Mouse (Mus musculus) left cerebral cortex, postnatal 36 days (tissue): ENCODE data around the gene Hpn. TPM values are rescaled to one million over a fixed set of nuclear protein-coding genes. Genes with fewer than 3 reads are reported as not detected.

ENCODE experiments used
- DNase-seq, 2 experiments: peaks; one replicate each; pipeline ENCODE4 v3.0.0; 2021 to 2022; ENCODE audit warnings: low spot score in 2 of 2, mixed read lengths in 1 of 2
- intact Hi-C: fragments of 180-260 bp; cut with DNase I; formaldehyde crosslinking; loops from one replicate; pipeline ENCODE4 v1.15.1; 2025
- total RNA-seq, 2 experiments: library from RNA; stranded (reverse); gene quantifications; 2 replicates each; pipeline ENCODE4 v1.2.3; 2021

The Hpn gene
- total RNA-seq, 2 experiments from 2014 or later, result 2.1 to 4.5 TPM

DNA sequence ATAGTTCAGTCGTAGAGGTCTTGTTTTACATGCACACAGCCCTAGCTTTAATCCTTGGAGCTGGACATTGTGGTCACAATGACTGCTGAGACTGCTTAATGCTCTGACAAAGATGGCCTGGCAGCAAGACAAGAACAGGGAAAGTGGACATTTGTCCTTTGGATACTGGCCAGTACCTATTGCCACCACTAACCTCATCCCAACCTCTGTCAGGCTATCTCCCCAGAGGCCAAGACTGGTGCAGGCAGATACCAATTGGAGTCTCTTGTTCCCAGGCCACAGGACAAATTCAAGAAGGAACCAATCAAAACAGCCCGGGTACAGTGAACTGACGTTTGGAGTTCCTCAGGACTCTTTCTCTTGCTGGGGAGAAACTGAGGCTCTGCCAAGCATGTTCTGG, 26.9 kb downstream of the Hpn start:
- DNase-seq, result no peak
- intact Hi-C loops, result no loop called here

DNA sequence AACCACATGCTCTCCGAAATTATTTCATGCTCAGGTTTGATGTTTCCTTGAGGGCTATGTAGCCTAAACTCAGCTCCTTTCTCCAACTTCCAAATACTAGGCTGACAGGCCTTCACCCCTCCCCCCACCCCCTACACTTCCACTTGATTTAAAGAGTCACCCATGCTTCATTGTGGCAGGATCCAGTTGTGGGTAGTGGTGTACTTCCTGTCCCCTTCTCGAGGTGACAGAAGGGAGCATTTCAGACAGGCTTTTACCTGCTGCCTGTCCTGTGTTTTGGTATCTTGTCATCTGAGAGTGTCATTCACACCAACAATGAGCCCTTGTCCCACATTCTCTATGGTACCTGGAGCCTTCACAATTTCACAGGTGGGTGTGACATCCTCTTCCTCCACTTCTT, 27.8 kb downstream of the Hpn start:
- intact Hi-C loops, result no loop called here
- DNase-seq, result no peak

DNA sequence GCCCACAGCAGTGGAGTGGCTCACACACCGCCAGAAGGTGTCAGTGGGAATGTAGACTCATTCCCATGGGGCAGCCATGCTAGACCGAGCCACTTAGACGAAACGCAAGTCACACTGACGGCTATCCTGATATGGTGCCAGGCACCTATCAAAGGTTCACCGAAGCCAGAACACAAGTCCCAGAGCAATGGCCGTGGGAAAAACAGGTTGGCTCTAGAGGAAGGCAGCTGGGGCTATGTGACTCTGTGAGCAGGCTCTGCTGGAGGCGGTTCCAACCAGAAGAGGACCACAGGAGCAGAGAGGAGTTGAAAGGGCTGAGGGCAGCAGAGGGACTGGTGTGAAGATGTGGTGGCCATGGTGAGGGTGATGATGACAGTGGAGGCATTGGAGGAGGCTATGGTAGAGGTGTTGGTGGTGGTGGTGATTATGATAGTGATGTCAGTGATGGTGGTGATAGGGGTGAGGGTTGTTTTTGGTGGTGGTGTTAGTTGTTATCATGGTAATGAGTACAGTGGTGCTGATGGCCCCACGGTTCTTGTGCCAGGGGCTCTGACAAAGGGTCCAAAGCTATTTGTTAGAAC, 28.8 kb downstream of the Hpn start:
- DNase-seq, result no peak
- intact Hi-C loops, result no loop called here

- DNase-seq, result no peak
- intact Hi-C loops, result no loop called here
Measured at GRCm38 (mm10) chr7:31085171-31085570, 29.9 kb downstream of the Hpn start.

GRCm38 (mm10) chr7:31084140-31084539, 30.9 kb downstream of the Hpn start:
- DNase-seq, result no peak
- intact Hi-C loops, result no loop called here

DNA sequence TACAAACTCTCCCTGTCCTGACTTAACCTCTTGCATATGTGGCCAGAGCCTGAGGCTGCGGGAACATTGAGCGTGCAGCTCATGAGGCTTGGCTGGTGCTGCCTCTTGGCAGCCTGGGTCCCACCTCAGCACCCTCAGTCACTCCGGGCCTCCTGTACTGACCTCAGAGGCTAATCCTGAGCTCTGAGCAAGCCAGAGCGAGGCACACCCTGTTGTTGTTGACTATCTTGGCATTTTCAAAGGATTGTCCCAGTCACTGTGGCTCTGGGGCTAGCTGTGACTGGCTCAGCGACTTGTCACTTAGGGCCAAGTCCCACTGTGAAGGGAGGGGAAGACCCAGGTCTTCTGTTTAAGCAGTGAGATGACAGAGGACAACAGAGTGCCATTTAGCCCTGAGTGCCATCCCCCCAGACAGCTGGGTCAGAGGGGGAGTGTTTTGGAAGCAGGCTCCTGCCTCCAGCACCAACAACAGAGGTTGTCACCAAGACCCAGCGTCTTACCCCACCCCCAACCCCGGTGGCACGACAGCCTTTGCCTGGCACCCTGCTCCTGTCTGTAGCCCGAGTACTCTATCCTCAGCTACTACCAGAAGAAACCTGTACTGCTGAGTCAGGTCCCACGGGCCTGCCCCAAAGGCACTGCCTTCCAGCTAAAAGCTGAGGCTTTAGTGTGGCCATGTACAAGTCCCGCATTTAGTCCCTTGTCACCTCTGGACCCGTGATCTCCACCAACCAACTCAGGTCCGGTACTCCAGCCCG, 32.1 kb downstream of the Hpn start:
- intact Hi-C loops, result no loop called here
- no peak for DNase-seq

GRCm38 (mm10) chr7:31082106-31082505, 33.0 kb downstream of the Hpn start:
- intact Hi-C loops, result no loop called here
- no peak for DNase-seq

- intact Hi-C loops, result no loop called here
- DNase-seq, result no peak
Measured at GRCm38 (mm10) chr7:31081106-31081505, 34.0 kb downstream of the Hpn start.

DNA sequence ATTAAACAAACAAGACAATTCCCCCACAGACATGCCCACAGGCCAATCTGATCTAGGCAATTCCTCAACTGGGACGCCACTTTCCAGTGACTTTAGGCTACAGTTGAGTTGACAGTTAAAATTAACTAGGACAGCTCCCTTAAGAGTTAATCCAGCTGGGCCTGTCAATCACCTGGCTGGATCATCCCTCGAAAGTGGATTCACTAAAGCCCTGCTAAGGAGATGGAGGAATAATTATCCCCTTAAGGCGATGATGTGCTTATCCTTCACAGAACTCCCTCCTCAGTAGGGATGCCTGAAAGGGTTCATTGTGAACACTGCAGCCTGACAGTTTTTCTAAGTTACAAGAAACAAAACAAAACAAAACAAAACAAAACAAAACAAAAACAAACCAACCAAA, 34.5 kb downstream of the Hpn start:
- no peak for DNase-seq
- intact Hi-C loops, result no loop called here

GRCm38 (mm10) chr7:31079670-31080069, 35.4 kb downstream of the Hpn start:
- intact Hi-C loops, result loop anchor here (2.0 kb wide), 1 partner anchor 21 kb away; the partner anchor contains the start of gene Lgi4
- no peak for DNase-seq

DNA sequence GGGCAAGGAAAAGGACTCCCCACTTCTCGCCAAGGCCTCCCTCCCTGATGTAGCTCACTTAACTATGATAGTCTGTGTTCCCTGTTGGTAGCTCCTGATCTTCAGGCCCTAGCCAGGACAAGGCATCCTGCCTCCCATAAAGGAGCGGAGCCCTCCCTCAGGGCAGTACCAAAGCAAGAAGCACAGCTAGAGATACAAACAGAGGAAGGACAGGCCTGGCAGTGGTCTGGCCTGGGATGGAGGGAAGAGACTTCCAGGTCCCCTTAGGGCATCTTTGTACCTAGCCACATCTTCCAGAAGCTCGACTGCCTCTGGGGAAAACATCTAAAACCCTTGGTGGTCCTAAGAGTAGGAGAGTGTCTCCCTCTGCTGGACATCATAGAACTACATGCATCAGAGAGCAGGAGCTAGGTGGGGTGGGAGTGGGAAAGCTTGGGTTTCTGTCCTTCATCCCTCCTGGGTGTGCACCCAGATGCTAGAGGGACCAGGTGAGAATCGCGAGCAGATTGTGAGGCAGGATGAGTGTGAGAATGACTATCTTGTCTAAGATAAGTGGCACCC, 37.1 kb downstream of the Hpn start:
- intact Hi-C loops, result loop anchor here (2.0 kb wide), 1 partner anchor 19 kb away; the partner anchor contains the start of gene Lgi4
- DNase-seq, result peak in 1 of 2 experiments; percentile 15

GRCm38 (mm10) chr7:31077470-31077869, 37.6 kb downstream of the Hpn start:
- DNase-seq, result peak in 1 of 2 experiments; percentile 45
- intact Hi-C loops, result no loop called here

DNA sequence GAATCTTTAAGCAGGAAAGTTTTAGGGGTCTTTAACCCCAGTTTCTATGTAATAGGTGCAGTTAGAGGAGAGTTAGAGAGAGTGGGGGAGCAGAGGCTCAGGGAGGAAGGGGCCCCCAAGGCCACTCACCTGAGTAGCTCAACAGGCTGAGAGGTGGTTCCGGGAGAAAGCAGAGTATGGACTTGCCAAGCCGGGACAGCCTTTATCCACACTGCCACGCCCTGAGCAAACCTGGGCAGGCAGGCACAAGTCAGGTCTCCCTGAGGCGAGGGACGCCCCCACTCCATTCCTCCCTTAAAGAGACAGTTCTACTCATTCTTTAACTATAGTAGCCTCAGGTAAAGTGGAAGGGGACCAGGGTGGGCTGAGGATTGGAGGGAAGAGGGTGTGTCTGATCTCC, 38.6 kb downstream of the Hpn start, which contains the start of gene Fxyd3:
TSS of gene Fxyd3 (minus strand) at position 213 of the 400 bp plus-strand sequence.
- DNase-seq, result no peak
- intact Hi-C loops, result no loop called here

DNA sequence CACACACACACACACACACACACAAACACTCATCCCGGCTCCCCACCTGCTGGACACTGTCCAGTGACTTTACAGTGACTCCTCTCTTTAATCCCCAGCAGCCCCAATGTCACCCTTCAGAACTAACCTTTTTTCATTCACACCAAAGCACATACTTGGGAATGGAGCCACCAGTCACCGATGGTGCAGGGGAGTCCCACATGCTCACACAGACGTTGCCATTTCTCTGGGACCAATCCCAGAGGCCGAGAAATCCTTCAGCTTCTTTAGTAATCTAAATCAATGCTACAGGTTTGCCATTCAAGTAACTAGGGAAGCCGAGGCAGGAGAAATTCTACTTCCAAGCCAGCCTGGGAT, 40.4 kb downstream of the Hpn start:
- DNase-seq, result peak in 1 of 2 experiments; percentile 27
- intact Hi-C loops, result no loop called here

DNA sequence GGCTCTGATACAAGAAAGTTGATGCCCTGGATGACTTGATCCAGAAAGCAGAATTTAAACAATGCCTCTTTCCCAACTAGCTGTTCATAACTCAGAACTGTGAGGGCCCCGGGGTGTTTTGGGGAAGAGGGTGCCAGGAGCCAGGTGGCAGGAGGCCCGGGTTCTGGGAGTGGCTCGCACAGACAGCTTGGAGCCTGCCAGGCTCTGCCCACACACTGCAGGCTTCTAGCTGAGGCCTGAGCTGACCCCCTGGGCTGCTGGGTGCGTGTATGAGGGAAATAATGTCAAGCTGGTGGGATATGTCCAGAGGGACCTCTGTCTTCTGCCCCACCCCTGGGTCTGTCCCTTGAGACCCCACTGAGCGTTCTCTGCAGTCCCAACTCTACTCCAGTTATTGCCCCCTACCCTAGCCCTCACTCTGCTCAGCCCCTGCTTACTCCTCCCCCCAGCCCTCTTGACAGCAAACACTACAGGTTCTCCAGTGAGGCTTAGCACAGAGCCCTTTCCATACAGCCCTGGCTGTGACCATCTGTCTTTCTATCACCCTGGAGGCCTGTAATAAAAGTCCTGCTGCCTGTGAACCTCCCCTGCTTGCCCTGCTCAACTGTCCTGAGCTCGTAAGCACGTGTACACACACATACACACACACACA, 40.9 kb downstream of the Hpn start:
- intact Hi-C loops, result no loop called here
- DNase-seq, result peak in 1 of 2 experiments; percentile 44

GRCm38 (mm10) chr7:31073546-31073945, 41.5 kb downstream of the Hpn start:
- intact Hi-C loops, result no loop called here
- DNase-seq, result no peak

- intact Hi-C loops, result no loop called here
- DNase-seq, result no peak
Measured at GRCm38 (mm10) chr7:31072326-31072725, 42.8 kb downstream of the Hpn start.

DNA sequence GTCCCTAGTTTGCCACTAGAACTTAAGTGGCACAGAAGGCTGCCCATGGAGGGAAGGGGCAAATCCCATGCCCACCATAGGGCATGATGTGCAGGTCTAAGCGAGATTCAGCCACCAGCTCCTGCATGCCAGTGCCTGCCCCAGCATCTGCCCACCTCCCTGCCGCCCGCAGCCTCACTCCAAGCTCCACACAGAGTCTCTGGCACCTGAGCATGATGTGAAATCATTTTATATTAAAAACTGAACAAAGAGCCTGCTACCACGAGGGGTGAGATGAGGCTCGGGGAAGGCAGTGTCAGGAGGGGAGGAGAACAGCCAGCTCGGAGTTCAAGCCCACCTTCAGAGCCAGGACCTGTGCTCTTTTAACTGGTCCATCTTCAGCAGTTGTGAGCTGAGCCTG, 44.8 kb downstream of the Hpn start:
- intact Hi-C loops, result no loop called here
- DNase-seq, result no peak

- no peak for DNase-seq
- intact Hi-C loops, result no loop called here
Measured at GRCm38 (mm10) chr7:31069491-31069890, 45.6 kb downstream of the Hpn start.

DNA sequence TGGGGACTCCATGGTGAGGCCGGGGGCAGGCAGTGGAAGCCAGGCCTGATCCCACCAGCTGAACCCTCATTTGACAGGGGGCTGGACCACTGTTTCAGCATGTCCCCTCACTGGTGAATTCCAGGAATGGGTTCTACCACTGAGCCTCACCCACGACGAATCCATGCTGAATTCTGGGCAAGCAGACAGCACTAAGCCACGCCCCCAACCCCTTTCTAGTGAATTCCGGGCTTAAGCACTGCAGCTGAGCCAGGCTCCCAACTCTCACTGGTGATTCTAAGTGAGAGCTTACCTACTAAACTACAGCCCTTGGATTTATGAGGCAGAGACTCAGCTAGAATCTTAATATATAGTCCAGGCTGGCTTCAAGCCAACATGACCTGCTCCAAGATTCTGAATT, 47.3 kb downstream of the Hpn start:
- intact Hi-C loops, result no loop called here
- no peak for DNase-seq
